ENCODE assay signal across 26 mouse cellular contexts in genomic region chr17:65657958-65658357, GRCm38 (mm10). TPM values are rescaled to one million over a fixed set of nuclear protein-coding genes. Genes with fewer than 3 reads are reported as not detected.
DNase-seq lines count a peak whose midpoint lies in the region; ATAC-seq and TF ChIP-seq lines count a peak whose summit lies in the region.
"Had no signal": no experiment of that assay in that cellular context is flagged by ENCODE, and none has a peak within 500 bp of the region (broad histone marks: within the 10 kb centered on the region; RNA-seq: fewer than 3 reads in every experiment).

No protein-coding gene starts in this region.

- ATAC-seq in frontal cortex, adult (ENCODE audit: low TSS enrichment) = peak; percentile 73
- peak; percentile 95 for ATAC-seq in lung, postnatal 0 days
- no peak for ATAC-seq in forebrain, embryonic 13.5 days
- ATAC-seq: CD4-positive, CD25-positive, alpha-beta regulatory T cell, adult 4 months; forebrain, embryonic 15.5 days; hindbrain, embryonic 16.5 days had no signal

- no peak overlapping the region for H3K4me2 ChIP-seq in lung, postnatal 0 days (replicated peaks; ENCODE audit: low read depth, low read length)
- no peak overlapping the region for H3K4me2 ChIP-seq in forebrain, embryonic 13.5 days
- H3K4me2 ChIP-seq: forebrain, embryonic 15.5 days; heart, embryonic 12.5 days had no signal

- peak overlapping the region; percentile 87 for H3K27ac ChIP-seq in lung, postnatal 0 days (ENCODE audit: low read length)
- H3K27ac ChIP-seq in forebrain, embryonic 13.5 days = no peak overlapping the region
- H3K27ac ChIP-seq: forebrain, embryonic 10.5 days; forebrain, embryonic 15.5 days had no signal

- DNase-seq in frontal cortex, postnatal 25 days (ENCODE audit: low spot score in 2 of 2) = no peak
- DNase-seq in lung, adult 2 months = peak; percentile 59
- peak; percentile 90 for DNase-seq in lung, postnatal 0 days (ENCODE audit: low spot score)
- peak; percentile 90 for DNase-seq in lung, postnatal 36 days
- no peak for DNase-seq in kidney, postnatal 36 days
- DNase-seq in adrenal gland, adult 8-10 months = no peak
- DNase-seq: adrenal gland, postnatal 10 days; B cell, adult 2 months; cerebellum, adult 11 months; cerebellum, adult 8-10 months; cerebellum, postnatal 14 days; gastrocnemius, postnatal 14 days had no signal

- no peak for TF ChIP-seq CTCF in lung, adult 2 months (IDR thresholded peaks at IDR 0.05; ENCODE audit: insufficient read depth, low read length)
- no peak for TF ChIP-seq CTCF in lung, postnatal 0 days (IDR thresholded peaks at IDR 0.05)

- H3K27me3 ChIP-seq in lung, postnatal 0 days (replicated peaks; ENCODE audit: insufficient read depth, low read length) = no peaks in the 10 kb centered on the region
- no peaks in the 10 kb centered on the region for H3K27me3 ChIP-seq in forebrain, embryonic 13.5 days
- H3K27me3 ChIP-seq: forebrain, embryonic 15.5 days; heart, embryonic 12.5 days had no signal

- H3K9ac ChIP-seq in lung, postnatal 0 days (replicated peaks; ENCODE audit: low read depth) = no peak overlapping the region
- no peak overlapping the region for H3K9ac ChIP-seq in forebrain, embryonic 13.5 days
- H3K9ac ChIP-seq: forebrain, embryonic 15.5 days; heart, embryonic 12.5 days had no signal

- 75% methylated on average over 9 of the region's 9 CpGs for WGBS in lung, adult 2 months
- WGBS in lung, postnatal 0 days = 61% methylated on average over 9 of the region's 9 CpGs
- 90% methylated on average over 9 of the region's 9 CpGs for WGBS in forebrain, embryonic 13.5 days

- H3K4me1 ChIP-seq in lung, adult 2 months (ENCODE audit: control insufficient read depth, insufficient read depth, low read length) = peaks cover 11% of the 10 kb centered on the region; the same call in 1 of the 2 replicates
- H3K4me1 ChIP-seq in lung, postnatal 0 days (ENCODE audit: insufficient read depth, low read depth, low read length) = no peaks in the 10 kb centered on the region; the same call in 1 of the 2 replicates
- no peaks in the 10 kb centered on the region for H3K4me1 ChIP-seq in forebrain, embryonic 13.5 days
- H3K4me1 ChIP-seq: forebrain, embryonic 10.5 days; forebrain, embryonic 15.5 days had no signal

- no peaks in the 10 kb centered on the region for H3K36me3 ChIP-seq in lung, postnatal 0 days (ENCODE audit: insufficient read depth, low read length)
- H3K36me3 ChIP-seq in forebrain, embryonic 13.5 days (ENCODE audit: poor library complexity, severe bottlenecking) = 0 out of 2 replicates have a peak, but pooled peaks cover 8% of the 10 kb centered on the region
- H3K36me3 ChIP-seq: forebrain, embryonic 15.5 days; G1E; heart, embryonic 12.5 days had no signal

- TF ChIP-seq POLR2A in lung, adult 2 months (IDR thresholded peaks at IDR 0.05; ENCODE audit: borderline replicate concordance, extremely low read depth, low read depth, low read length) = no peak

- peak; percentile 94 for TF ChIP-seq EP300 in lung, postnatal 0 days (IDR thresholded peaks at IDR 0.05)

- no peak overlapping the region for H3K4me3 ChIP-seq in lung, adult 2 months (replicated peaks; ENCODE audit: extremely low read depth, low read depth, low read length)
- H3K4me3 ChIP-seq in lung, postnatal 0 days (ENCODE audit: low read depth, low read length) = no peak overlapping the region
- H3K4me3 ChIP-seq in forebrain, embryonic 13.5 days = no peak overlapping the region
- H3K4me3 ChIP-seq: forebrain, embryonic 10.5 days; forebrain, embryonic 15.5 days; heart, embryonic 12.5 days had no signal

- H3K9me3 ChIP-seq in lung, postnatal 0 days (ENCODE audit: low read length) = no peaks in the 10 kb centered on the region
- no peaks in the 10 kb centered on the region for H3K9me3 ChIP-seq in forebrain, embryonic 13.5 days (replicated peaks)
- H3K9me3 ChIP-seq: forebrain, embryonic 10.5 days; forebrain, embryonic 15.5 days; G1E; heart, embryonic 12.5 days had no signal

RNA-seq across cellular contexts. Expression of gene Txndc2, which starts 16.0 kb away (rescaled TPM):
- polyA plus RNA-seq in lung, adult 2 months (2012; rRNA removed) = 0.06 and 0.09 TPM in 2 replicates
- polyA plus RNA-seq in lung, postnatal 0 days (2015; fragmentation: Nextera tagmentation; extraction: Ambion mirVana) = 0.10 and 0.12 TPM in 2 replicates
- polyA plus RNA-seq in forebrain, embryonic 13.5 days (2015; fragmentation: Nextera tagmentation; extraction: Ambion mirVana) = 0.09 and 0.16 TPM in 2 replicates
- 10 to 100 TPM in 2 of 4 experiments, 1 to 10 TPM in 2; 9.2 to 45.4 (median 18.7) TPM for total RNA-seq in adrenal gland, adult 8-10 months (2022)
- total RNA-seq: common myeloid progenitor, adult 5-6 weeks; gastrocnemius, adult 18-20 months; gastrocnemius, postnatal 14 days; heart, postnatal 25 days had no signal
- polyA plus RNA-seq: CD4-positive, CD25-positive, alpha-beta regulatory T cell, adult 4 months; embryonic facial prominence, embryonic 14.5 days; forebrain, embryonic 10.5 days; G1E; heart, embryonic 12.5 days; heart, embryonic 16.5 days; hindbrain, embryonic 11.5 days; hindbrain, embryonic 16.5 days had no signal

RNA-seq across cellular contexts. Expression of gene Vapa, which starts 44.6 kb away (rescaled TPM):
- polyA plus RNA-seq in lung, adult 2 months (2012; rRNA removed) = 40.3 and 68.3 TPM in 2 replicates
- 221 and 231 TPM in 2 replicates for polyA plus RNA-seq in lung, postnatal 0 days (2015; fragmentation: Nextera tagmentation; extraction: Ambion mirVana)
- 221 and 223 TPM in 2 replicates for polyA plus RNA-seq in forebrain, embryonic 13.5 days (2015; fragmentation: Nextera tagmentation; extraction: Ambion mirVana)
- 100 to 1,000 TPM; 108 to 165 (median 135) TPM for total RNA-seq in adrenal gland, adult 8-10 months (2022)

Comparison
In these comparisons a context has a peak if more than half of its experiments do, and no peak if none do; other contexts are left out.
1. DNase-seq: peak in lung, adult 2 months (single experiment), lung, postnatal 0 days (single experiment) and lung, postnatal 36 days (single experiment); none in frontal cortex, postnatal 25 days (0 of 2), kidney, postnatal 36 days (0 of 2) and adrenal gland, adult 8-10 months (single experiment).